Mouse (Mus musculus): Measurements from ENCODE around the gene Pcmt1.
"Not testable (repeated sequence)": the region's sequence is repeated elsewhere in the genome, so short reads cannot be mapped to it uniquely, and the experiment has no call there.

The Pcmt1 gene

GRCm38 (mm10) chr10:7619821-7620241, 61.1 kb downstream of the Pcmt1 start:
- H3K36me3 ChIP-seq (ENCODE audit: control insufficient read depth, insufficient read depth, low read length, poor library complexity, severe bottlenecking), result no peaks in the 10 kb centered on the region
- H3K27me3 ChIP-seq (ENCODE audit: control insufficient read depth, insufficient read depth, low read length, poor library complexity, severe bottlenecking), result no peaks in the 10 kb centered on the region
- no peak for DNase-seq (ENCODE audit: low read depth, low spot score)

- not testable (repeated sequence) for DNase-seq (ENCODE audit: low read depth, low spot score); H3K36me3 ChIP-seq (ENCODE audit: control insufficient read depth, insufficient read depth, low read length, poor library complexity, severe bottlenecking); H3K27me3 ChIP-seq (ENCODE audit: control insufficient read depth, insufficient read depth, low read length, poor library complexity, severe bottlenecking)
Observed at GRCm38 (mm10) chr10:7617556-7617955, 63.4 kb downstream of the Pcmt1 start.

GRCm38 (mm10) chr10:7617146-7617545, 63.8 kb downstream of the Pcmt1 start:
- not testable (repeated sequence) for H3K27me3 ChIP-seq (ENCODE audit: control insufficient read depth, insufficient read depth, low read length, poor library complexity, severe bottlenecking); H3K36me3 ChIP-seq (ENCODE audit: control insufficient read depth, insufficient read depth, low read length, poor library complexity, severe bottlenecking); DNase-seq (ENCODE audit: low read depth, low spot score)

- H3K27me3 ChIP-seq (ENCODE audit: control insufficient read depth, insufficient read depth, low read length, poor library complexity, severe bottlenecking), result no peaks in the 10 kb centered on the region
- no peak for DNase-seq (ENCODE audit: low read depth, low spot score)
- no peaks in the 10 kb centered on the region for H3K36me3 ChIP-seq (ENCODE audit: control insufficient read depth, insufficient read depth, low read length, poor library complexity, severe bottlenecking)
Observed at GRCm38 (mm10) chr10:7614834-7615233, 66.1 kb downstream of the Pcmt1 start.

- not testable (repeated sequence) for H3K27me3 ChIP-seq (ENCODE audit: control insufficient read depth, insufficient read depth, low read length, poor library complexity, severe bottlenecking); DNase-seq (ENCODE audit: low read depth, low spot score); H3K36me3 ChIP-seq (ENCODE audit: control insufficient read depth, insufficient read depth, low read length, poor library complexity, severe bottlenecking)
Observed at GRCm38 (mm10) chr10:7612210-7612609, 68.7 kb downstream of the Pcmt1 start.

GRCm38 (mm10) chr10:7611647-7612046, 69.3 kb downstream of the Pcmt1 start:
- DNase-seq (ENCODE audit: low read depth, low spot score), result no peak
- Histone ChIP-seq H3K36me3 (ENCODE audit: control insufficient read depth, insufficient read depth, low read length, poor library complexity, severe bottlenecking) (no peaks in the 10 kb centered on the region), H3K27me3 (ENCODE audit: control insufficient read depth, insufficient read depth, low read length, poor library complexity, severe bottlenecking) (no peaks in the 10 kb centered on the region)

GRCm38 (mm10) chr10:7608611-7609010, 72.3 kb downstream of the Pcmt1 start:
- DNase-seq (ENCODE audit: low read depth, low spot score), result no peak
- no peaks in the 10 kb centered on the region for H3K27me3 ChIP-seq (ENCODE audit: control insufficient read depth, insufficient read depth, low read length, poor library complexity, severe bottlenecking)
- no peaks in the 10 kb centered on the region for H3K36me3 ChIP-seq (ENCODE audit: control insufficient read depth, insufficient read depth, low read length, poor library complexity, severe bottlenecking)

- H3K36me3 ChIP-seq (ENCODE audit: control insufficient read depth, insufficient read depth, low read length, poor library complexity, severe bottlenecking), result no peaks in the 10 kb centered on the region
- H3K27me3 ChIP-seq (ENCODE audit: control insufficient read depth, insufficient read depth, low read length, poor library complexity, severe bottlenecking), result no peaks in the 10 kb centered on the region
- DNase-seq (ENCODE audit: low read depth, low spot score), result no peak
Observed at GRCm38 (mm10) chr10:7606437-7606836, 74.5 kb downstream of the Pcmt1 start.

GRCm38 (mm10) chr10:7605168-7605567, 75.8 kb downstream of the Pcmt1 start:
- H3K36me3 ChIP-seq (ENCODE audit: control insufficient read depth, insufficient read depth, low read length, poor library complexity, severe bottlenecking), result no peaks in the 10 kb centered on the region
- DNase-seq (ENCODE audit: low read depth, low spot score), result no peak
- no peaks in the 10 kb centered on the region for H3K27me3 ChIP-seq (ENCODE audit: control insufficient read depth, insufficient read depth, low read length, poor library complexity, severe bottlenecking)

- H3K27me3 ChIP-seq (ENCODE audit: control insufficient read depth, insufficient read depth, low read length, poor library complexity, severe bottlenecking), result no peaks in the 10 kb centered on the region
- H3K36me3 ChIP-seq (ENCODE audit: control insufficient read depth, insufficient read depth, low read length, poor library complexity, severe bottlenecking), result no peaks in the 10 kb centered on the region
- peak; percentile 86 for DNase-seq (ENCODE audit: low read depth, low spot score)
Observed at GRCm38 (mm10) chr10:7600647-7601046, 80.3 kb downstream of the Pcmt1 start.

- DNase-seq (ENCODE audit: low read depth, low spot score), result peak; percentile 35
- H3K27me3 ChIP-seq (ENCODE audit: control insufficient read depth, insufficient read depth, low read length, poor library complexity, severe bottlenecking), result no peaks in the 10 kb centered on the region
- H3K36me3 ChIP-seq (ENCODE audit: control insufficient read depth, insufficient read depth, low read length, poor library complexity, severe bottlenecking), result no peaks in the 10 kb centered on the region
Observed at GRCm38 (mm10) chr10:7598177-7598576, 82.8 kb downstream of the Pcmt1 start.

- H3K36me3 ChIP-seq (ENCODE audit: control insufficient read depth, insufficient read depth, low read length, poor library complexity, severe bottlenecking), result no peaks in the 10 kb centered on the region
- no peaks in the 10 kb centered on the region; the same call in 1 of the 2 replicates for H3K27me3 ChIP-seq (ENCODE audit: control insufficient read depth, insufficient read depth, low read length, poor library complexity, severe bottlenecking)
- DNase-seq (ENCODE audit: low read depth, low spot score), result no peak
Observed at GRCm38 (mm10) chr10:7596251-7596650, 84.7 kb downstream of the Pcmt1 start.

- no peak for DNase-seq (ENCODE audit: low read depth, low spot score)
- Histone ChIP-seq H3K27me3 (ENCODE audit: control insufficient read depth, insufficient read depth, low read length, poor library complexity, severe bottlenecking) (no peaks in the 10 kb centered on the region; the same call in 1 of the 2 replicates), H3K36me3 (ENCODE audit: control insufficient read depth, insufficient read depth, low read length, poor library complexity, severe bottlenecking) (no peaks in the 10 kb centered on the region)
Observed at GRCm38 (mm10) chr10:7594797-7595196, 86.1 kb downstream of the Pcmt1 start.

- DNase-seq (ENCODE audit: low read depth, low spot score), result no peak
- Histone ChIP-seq H3K36me3 (ENCODE audit: control insufficient read depth, insufficient read depth, low read length, poor library complexity, severe bottlenecking) (no peaks in the 10 kb centered on the region), H3K27me3 (ENCODE audit: control insufficient read depth, insufficient read depth, low read length, poor library complexity, severe bottlenecking) (no peaks in the 10 kb centered on the region; the same call in 1 of the 2 replicates)
Observed at GRCm38 (mm10) chr10:7590792-7591191, 90.1 kb downstream of the Pcmt1 start.

- no peak for DNase-seq (ENCODE audit: low read depth, low spot score)
Observed at GRCm38 (mm10) chr10:7590234-7590689, 90.7 kb downstream of the Pcmt1 start.

GRCm38 (mm10) chr10:7589592-7590233, 91.2 kb downstream of the Pcmt1 start, which contains the start of gene Lrp11:
Lrp11 (plus strand) TSS chr10:7589800.
- peak; percentile 95 for DNase-seq (ENCODE audit: low read depth, low spot score)
- Histone ChIP-seq H3K27me3 (ENCODE audit: control insufficient read depth, insufficient read depth, low read length, poor library complexity, severe bottlenecking) (no peaks in the 10 kb centered on the region; the same call in 1 of the 2 replicates), H3K36me3 (ENCODE audit: control insufficient read depth, insufficient read depth, low read length, poor library complexity, severe bottlenecking) (no peaks in the 10 kb centered on the region)

More at GRCm38 (mm10) chr10:7590234-7590689, 90.7 kb downstream of the Pcmt1 start:
- Histone ChIP-seq H3K36me3 (ENCODE audit: control insufficient read depth, insufficient read depth, low read length, poor library complexity, severe bottlenecking) (no peaks in the 10 kb centered on the region), H3K27me3 (ENCODE audit: control insufficient read depth, insufficient read depth, low read length, poor library complexity, severe bottlenecking) (no peaks in the 10 kb centered on the region; the same call in 1 of the 2 replicates)
